Mouse (Mus musculus): ENCODE data around the gene Pde1a.

GRCm38 (mm10) chr2:80069745-80070144, 59.5 kb downstream of the Pde1a start:
- TF ChIP-seq ZC3H11A (IDR thresholded peaks at IDR 0.05; ENCODE audit: borderline replicate concordance, low read depth, low read length) = no peak
- TF ChIP-seq ZNF384 (IDR thresholded peaks at IDR 0.05; ENCODE audit: low read depth, low read length) = no peak

Measured in ES-E14 (cell line).